Mouse (Mus musculus) B cell, adult 62 days (primary cell): ENCODE measurements around the gene Fam3c. TPM values are rescaled to one million over a fixed set of nuclear protein-coding genes. Genes with fewer than 3 reads are reported as not detected.

Experiments used
- total RNA-seq: library from RNA; stranded (reverse); gene quantifications from 4 replicates; pipeline ENCODE4 v1.2.4, GENCODE M21; 2023

Gene Fam3c
- total RNA-seq, result 57.9 to 72.5 TPM (median 62.2 TPM) in 4 replicates

GRCm38 (mm10) chr6:22356086-22356507 is at the start of gene Fam3c:
TSS of gene Fam3c (minus strand) at chr6:22356243.

GRCm38 (mm10) chr6:22288004-22288736 is 67.9 kb downstream of the Fam3c start, which contains the start of gene Wnt16:
TSS of gene Wnt16 (plus strand) at chr6:22288227.

Other genes with a start within 250 kb of the Fam3c start
- gene Wnt16, start 68.0 kb downstream of the Fam3c start, total RNA-seq, result not detected in 4 replicates